Mouse (Mus musculus): ENCODE results near the gene Brms1.

DNA sequence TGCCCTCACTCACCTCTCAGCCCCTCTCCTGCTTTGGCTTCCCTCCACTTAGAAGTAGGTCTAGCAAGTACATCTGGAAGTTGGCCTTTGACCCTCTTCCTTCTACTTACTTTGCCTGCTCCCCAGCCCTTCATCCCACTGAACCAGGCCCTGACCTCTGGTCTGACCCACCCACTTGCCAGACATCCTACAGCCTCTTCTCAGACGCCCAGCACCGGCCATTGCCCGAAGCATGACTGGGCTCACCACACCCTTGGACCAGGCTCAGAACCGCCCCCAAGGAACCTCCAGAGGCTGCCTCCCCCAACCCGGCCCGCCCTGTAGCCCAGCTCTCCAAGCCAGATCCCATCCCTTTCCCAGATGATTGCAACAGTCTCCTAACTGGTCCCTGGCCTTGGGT lies 21.3 kb downstream of the Brms1 start:
- TF ChIP-seq POLR2A (IDR thresholded peaks at IDR 0.05; ENCODE audit: low read depth, low read length), result no peak
- TF ChIP-seq CTCF (IDR thresholded peaks at IDR 0.05; ENCODE audit: extremely low read depth, insufficient read length, insufficient replicate concordance, low read depth, low read length), result no peak

Measured in small intestine, adult 2 months (tissue).